Mouse (Mus musculus): ENCODE results near the gene Golga2.

The Golga2 gene

DNA sequence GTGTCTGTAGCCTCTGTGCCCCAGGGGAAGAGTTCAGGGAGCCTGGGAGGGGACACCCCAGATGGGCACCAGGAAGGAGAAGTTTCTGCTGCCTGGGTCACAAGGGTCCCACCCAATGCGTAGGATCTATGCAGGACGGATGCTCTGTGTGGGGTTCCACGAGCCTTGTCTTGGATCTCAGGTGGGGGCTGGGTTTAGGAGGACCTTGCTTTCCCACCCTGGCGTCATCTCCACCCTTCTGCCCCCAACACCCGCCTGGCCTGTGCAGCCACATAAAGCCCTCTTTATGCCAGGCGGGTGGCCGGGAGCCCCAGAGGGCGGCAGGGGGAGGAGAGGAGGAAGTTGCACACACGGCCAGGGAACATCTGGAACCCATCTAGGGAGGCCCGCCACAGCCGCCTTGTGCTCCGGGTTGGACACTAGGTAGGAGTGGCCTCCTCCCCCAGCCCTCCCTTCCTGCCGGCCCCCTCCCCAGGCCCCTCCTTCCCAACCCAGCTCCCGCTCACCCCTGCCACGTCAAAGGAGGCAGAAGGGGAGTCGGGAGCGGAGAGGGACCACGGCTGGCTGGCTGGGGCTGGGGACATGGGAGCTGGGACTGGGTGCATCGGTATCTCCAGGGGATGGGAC is 30.7 kb downstream of the Golga2 start:
- peak; percentile 79 for DNase-seq (ENCODE audit: low spot score in 2 of 2)

DNA sequence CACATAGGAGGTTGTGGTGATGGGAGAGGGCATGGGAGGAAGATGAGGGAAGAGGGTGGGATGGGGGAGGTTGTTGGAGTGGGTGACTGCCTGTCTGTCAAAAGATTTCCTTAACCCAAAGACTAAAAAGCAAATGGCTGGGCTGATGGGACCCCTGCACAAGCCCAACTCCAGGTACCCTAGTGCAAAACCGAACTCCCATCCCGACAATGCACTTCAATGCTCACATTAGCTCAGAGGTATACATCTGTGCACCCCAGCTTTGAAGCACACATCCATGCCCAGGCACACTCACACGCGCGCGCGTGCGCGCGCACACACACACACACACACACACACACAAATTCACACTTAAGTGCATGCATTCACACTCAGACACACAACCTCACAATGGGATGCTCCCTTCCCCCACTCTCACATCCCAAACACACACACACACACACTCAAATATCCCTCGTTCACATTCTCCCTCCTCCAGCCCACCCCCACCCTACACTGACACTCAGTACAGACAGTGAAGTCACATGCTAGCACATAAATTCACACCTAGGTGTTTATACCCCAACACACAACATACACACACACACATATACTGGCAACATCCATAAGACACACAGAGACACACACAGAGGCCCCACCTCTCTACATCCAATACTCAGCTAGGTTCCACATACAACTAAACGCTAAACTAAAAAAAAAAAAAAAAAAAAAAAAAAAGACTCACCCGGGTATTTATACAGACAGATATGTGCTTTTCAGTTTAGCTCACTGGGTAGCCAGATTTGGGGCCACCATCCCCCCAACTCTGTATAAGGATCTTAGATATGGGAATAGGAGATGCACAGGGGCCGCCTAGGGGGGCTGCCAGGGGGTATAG is 31.8 kb downstream of the Golga2 start:
- no peak for DNase-seq (ENCODE audit: low spot score in 2 of 2)

GRCm38 (mm10) chr2:32319586-32320580 is 32.7 kb downstream of the Golga2 start:
- DNase-seq (ENCODE audit: low spot score in 2 of 2) = peak; percentile 49 to 63

- no peak for DNase-seq (ENCODE audit: low spot score in 2 of 2)
Observed at GRCm38 (mm10) chr2:32320721-32321120, 33.5 kb downstream of the Golga2 start.

GRCm38 (mm10) chr2:32321591-32322298 is 34.6 kb downstream of the Golga2 start:
- DNase-seq (ENCODE audit: low spot score in 2 of 2) = no peak

- DNase-seq (ENCODE audit: low spot score in 2 of 2) = no peak
Observed at GRCm38 (mm10) chr2:32322754-32323741, 35.9 kb downstream of the Golga2 start.

- no peak for DNase-seq (ENCODE audit: low spot score in 2 of 2)
Observed at GRCm38 (mm10) chr2:32324322-32324721, 37.1 kb downstream of the Golga2 start.

DNA sequence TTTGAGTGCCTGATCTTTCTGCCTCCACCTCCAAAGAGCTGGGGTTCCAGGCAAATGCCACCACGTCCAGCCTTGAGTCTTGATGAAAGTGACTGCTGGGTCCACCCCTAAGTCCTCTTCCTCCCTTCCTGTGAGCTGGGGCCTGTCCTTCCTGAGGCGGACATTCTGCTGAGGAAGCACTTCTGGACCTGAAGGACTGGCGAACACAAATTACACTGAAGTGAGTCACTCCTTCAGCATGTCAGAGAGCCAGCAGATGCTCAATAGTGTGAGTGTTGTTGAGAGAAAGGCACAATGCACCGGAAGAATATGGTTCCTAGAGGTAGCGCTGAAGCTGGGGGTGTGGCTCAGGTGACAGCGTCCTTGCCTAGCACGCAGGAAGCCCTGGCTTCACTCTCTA is 38.2 kb downstream of the Golga2 start:
- no peak for DNase-seq (ENCODE audit: low spot score in 2 of 2)

DNA sequence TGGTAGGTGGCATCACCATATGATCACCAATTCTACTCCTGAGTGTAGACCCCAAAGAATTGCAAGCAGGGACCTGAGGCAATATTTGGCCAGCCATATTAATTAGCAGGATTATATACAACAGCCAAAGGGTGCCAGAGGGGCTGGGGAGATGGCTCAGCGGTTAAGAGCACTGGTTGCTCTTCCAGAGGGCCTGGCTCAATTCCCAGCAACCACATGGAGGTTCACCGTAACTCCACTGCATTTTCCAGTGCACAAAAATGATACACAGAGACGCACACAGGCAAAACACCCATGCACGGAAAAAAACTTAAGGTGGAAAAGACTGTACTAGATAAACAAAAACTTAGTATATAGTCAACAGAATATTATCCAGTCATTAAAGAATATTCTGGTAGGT is 40.0 kb downstream of the Golga2 start:
- no peak for DNase-seq (ENCODE audit: low spot score in 2 of 2)

DNA sequence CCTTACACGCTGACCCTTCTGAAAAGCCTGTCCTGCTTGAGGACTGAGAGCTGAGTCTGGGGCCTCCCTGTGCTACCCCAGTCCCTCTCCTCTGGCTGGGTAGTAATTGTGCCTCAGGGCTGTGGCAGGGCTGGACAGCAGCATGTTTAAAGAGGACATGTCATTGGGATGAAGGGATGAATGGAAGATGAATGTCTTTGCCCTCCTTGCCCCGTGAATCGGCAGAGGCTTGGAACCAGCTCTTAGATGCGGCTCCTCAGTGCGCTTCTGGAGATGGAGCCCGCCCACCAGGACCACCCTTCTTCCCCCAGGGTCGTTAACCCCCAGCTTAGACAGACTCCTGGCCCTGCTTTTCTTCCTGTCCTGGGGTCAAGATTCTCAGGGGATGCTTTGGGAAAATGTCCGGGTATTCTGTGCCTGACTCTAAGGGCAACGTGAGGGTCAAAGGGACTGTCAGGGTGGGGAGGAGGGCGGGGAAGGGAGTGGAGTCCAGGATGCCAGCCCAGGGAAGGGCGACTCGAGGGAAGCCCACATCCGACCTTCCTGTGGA is 41.8 kb downstream of the Golga2 start:
- no peak for DNase-seq (ENCODE audit: low spot score in 2 of 2)

GRCm38 (mm10) chr2:32329531-32329930 is 42.3 kb downstream of the Golga2 start:
- no peak for DNase-seq (ENCODE audit: low spot score in 2 of 2)

DNA sequence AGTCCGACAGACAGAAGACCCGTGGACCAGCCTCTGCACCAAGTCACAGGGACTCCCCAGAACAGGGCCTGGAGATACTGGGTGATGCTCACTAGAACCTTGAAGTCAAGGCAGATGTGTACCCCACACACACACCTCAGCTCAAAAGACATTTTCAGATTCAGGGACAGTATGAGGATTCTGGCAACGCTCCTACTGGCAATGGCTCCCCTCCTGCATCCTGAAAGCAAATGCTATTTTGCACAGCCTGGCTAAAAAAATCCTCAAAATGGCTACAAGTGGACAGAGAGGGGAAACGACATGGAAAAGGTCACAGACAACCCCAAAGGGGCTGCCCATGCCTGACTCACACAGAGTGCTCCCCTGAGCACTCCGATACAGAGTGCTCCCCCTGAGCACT is 45.0 kb downstream of the Golga2 start:
- no peak for DNase-seq (ENCODE audit: low spot score in 2 of 2)

DNA sequence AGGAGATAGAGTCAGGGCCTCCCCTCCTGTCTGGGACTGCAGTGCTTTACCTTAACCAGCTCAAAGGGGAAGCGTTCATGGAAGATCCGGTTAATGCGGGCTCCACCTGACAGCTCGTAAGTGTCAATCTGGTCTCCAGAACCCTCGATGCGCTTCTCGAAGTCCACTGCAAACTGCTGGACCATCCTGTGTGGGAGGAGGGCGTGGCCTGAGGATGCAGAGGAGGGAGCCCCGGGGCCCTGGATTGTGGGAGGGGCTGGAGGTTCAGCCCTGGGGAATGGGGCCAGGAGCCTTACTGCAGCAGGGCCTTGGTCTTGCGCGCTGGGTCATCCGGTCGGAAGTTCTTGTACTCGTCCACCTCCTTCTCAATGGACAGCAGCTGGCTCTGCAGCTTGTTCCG is 48.7 kb downstream of the Golga2 start:
- no peak for DNase-seq (ENCODE audit: low spot score in 2 of 2)

GRCm38 (mm10) chr2:32339912-32340642 is 52.9 kb downstream of the Golga2 start:
- DNase-seq (ENCODE audit: low spot score in 2 of 2) = no peak

DNA sequence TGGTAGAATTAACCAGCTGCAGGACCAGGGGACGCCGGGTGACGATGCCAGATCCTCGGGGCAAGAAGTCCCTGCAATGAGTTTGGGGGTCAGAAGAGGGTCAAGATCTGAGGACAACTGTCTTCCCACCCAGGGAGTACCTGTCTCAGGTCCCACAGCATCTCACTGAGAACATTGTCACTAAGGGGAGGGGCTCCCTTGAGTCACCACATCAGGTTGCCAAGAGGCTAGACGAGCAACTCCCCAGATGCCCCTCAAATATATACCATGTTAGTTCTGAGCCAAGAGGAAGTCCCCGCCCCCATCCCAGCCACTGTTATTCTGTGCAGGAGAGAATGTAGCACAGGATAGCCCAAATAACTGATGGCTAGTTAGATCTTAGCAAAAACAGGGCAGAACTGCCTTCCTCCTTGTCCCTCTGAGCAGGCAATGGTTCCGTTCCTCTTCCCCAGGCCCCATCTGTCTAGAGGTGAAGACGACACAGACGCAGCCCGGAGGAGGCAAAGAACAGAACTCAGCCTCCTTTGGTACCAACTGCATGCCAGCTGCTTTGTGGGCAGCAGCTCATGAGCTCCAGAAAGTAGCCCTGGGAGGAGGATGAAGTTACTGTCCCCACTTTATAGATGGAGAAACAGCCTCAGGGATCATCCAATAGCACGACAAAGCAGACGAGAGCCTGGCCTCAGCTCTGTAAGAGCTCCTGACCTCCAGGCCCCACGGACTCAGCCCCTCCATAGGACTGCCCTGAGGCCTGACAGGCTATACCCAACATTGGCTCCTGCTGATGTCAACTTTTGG is 53.9 kb downstream of the Golga2 start:
- no peak for DNase-seq (ENCODE audit: low spot score in 2 of 2)

GRCm38 (mm10) chr2:32341634-32341939 is 54.4 kb downstream of the Golga2 start:
- DNase-seq (ENCODE audit: low spot score in 2 of 2) = no peak

DNA sequence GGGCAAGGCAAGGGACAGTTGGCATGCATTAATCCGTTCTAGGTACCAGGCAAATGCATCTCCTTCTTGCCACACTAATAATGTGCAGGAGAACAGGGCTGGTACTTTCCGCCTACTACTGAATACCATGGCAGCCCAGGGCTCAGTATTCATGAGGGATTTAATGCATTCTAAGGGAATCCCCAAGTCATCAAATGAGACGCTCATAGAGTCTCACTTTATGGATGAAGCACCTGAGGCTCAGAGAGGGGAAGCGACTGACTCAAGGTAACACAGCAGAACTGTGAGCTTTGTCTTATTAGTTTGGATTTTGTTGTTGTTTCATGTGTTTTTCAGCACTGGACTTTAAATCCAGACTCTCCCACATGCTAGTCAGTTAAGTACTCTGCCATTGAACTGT is 54.9 kb downstream of the Golga2 start:
- DNase-seq (ENCODE audit: low spot score in 2 of 2) = no peak

DNA sequence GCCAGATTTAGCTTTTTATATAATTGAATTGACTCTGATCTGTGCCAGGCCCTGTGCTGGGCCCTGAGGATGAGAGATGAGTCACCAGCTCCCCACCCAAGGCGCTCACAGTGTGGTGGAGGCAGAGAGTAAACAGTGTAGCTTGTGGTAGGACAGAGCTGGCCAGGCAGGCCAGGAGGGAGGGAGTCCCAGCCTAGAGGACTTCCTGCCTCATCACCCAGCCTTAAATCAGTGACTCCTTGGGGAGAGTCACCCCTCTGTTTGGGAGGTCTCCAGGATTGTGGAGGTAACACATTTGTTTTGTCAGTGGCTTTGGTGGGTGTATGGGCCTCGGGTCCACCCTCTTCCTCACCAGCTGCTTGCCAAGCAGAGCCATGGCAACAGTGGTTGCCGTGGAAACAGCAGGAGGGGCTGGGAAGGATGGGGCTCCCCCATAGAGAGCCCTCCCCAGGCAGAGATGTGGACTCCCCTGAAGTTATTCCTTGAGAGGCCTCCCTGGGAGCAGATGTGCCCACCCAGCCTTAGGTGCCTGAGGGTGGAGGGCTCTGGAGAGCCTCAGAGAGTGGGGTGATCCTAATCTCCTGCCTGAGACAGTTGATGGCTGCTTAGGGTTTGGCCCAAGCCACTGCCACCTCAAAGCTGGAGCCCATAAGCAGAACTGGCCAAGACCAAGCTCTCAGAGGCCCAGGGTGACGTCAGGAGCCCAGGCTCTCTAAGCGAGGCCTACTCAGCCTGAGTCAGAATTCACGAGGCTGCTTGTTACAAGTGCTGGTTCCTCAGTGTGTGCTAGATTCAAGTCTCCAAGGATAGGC is 55.6 kb downstream of the Golga2 start:
- peak; percentile 75 to 81 for DNase-seq (ENCODE audit: low spot score in 2 of 2)
